Mouse (Mus musculus): Measurements from ENCODE around the gene Gm15737. TPM values are rescaled to one million over a fixed set of nuclear protein-coding genes. Genes with fewer than 3 reads are reported as not detected.

The Gm15737 gene
- total RNA-seq, 2 experiments from 2014 or later: not detected

Other genes with a start within 250 kb of the Gm15737 start
- 100 to 1,000 TPM; 200 to 203 TPM for gene Prickle2, start 163.2 kb upstream of the Gm15737 start, total RNA-seq (2021)
- under 1 TPM in 1 of 2 experiments, not detected in 1; 0.12 TPM for gene A730049H05Rik, start 52.9 kb upstream of the Gm15737 start, total RNA-seq (2021)
- gene Adamts9, start 74.1 kb downstream of the Gm15737 start, total RNA-seq (2021): 1 to 10 TPM; 6.9 to 7.7 TPM

Measured in layer of hippocampus, postnatal 25 days (tissue).